In genomic region chr19:26603906-26604754, GRCm38 (mm10) we compare ENCODE assay signal across 8 mouse cellular contexts. TPM values are rescaled to one million over a fixed set of nuclear protein-coding genes. Genes with fewer than 3 reads are reported as not detected.
DNase-seq lines count a peak whose midpoint lies in the region; ATAC-seq and TF ChIP-seq lines count a peak whose summit lies in the region.

No protein-coding gene starts in this region.

- peak overlapping the region; percentile 99 for H3K4me2 ChIP-seq in heart, embryonic 11.5 days
- H3K4me2 ChIP-seq in forebrain, embryonic 12.5 days = peak overlapping the region; percentile 100
- H3K4me2 ChIP-seq in kidney, postnatal 0 days (ENCODE audit: low read length) = peak overlapping the region; percentile 89
- peak overlapping the region; percentile 94 for H3K4me2 ChIP-seq in midbrain, embryonic 16.5 days (ENCODE audit: low read length)

- H3K9me3 ChIP-seq in heart, embryonic 11.5 days (replicated peaks; ENCODE audit: control insufficient read depth, low read length) = no peaks in the 10 kb centered on the region
- no peaks in the 10 kb centered on the region for H3K9me3 ChIP-seq in ES-Bruce4 (replicated peaks; ENCODE audit: control insufficient read depth, insufficient read depth, low read length, poor library complexity, severe bottlenecking)
- H3K9me3 ChIP-seq in forebrain, embryonic 12.5 days = no peaks in the 10 kb centered on the region
- H3K9me3 ChIP-seq in kidney, postnatal 0 days (replicated peaks; ENCODE audit: low read length) = no peaks in the 10 kb centered on the region
- no peaks in the 10 kb centered on the region for H3K9me3 ChIP-seq in midbrain, embryonic 16.5 days (replicated peaks; ENCODE audit: control insufficient read depth, low read length, poor library complexity, severe bottlenecking)

- 2% methylated on average over 36 of the region's 36 CpGs for WGBS in heart, embryonic 11.5 days (ENCODE audit: insufficient replicate concordance)
- WGBS in forebrain, embryonic 12.5 days = 2% methylated on average over 36 of the region's 36 CpGs
- 2% methylated on average over 36 of the region's 36 CpGs for WGBS in kidney, postnatal 0 days
- 2% methylated on average over 34 of the region's 36 CpGs for WGBS in midbrain, embryonic 16.5 days

- no peaks in the 10 kb centered on the region; the same call in 1 of the 2 replicates for H3K4me1 ChIP-seq in heart, embryonic 11.5 days (ENCODE audit: control insufficient read depth, insufficient read depth, low read length)
- no peaks in the 10 kb centered on the region for H3K4me1 ChIP-seq in ES-Bruce4 (ENCODE audit: control insufficient read depth, insufficient read depth, low read length)
- peaks cover 29% of the 10 kb centered on the region for H3K4me1 ChIP-seq in forebrain, embryonic 12.5 days
- peaks cover 16% of the 10 kb centered on the region; the same call in 1 of the 2 replicates for H3K4me1 ChIP-seq in kidney, postnatal 0 days (replicated peaks; ENCODE audit: insufficient read depth, low read length)
- peaks cover 14% of the 10 kb centered on the region for H3K4me1 ChIP-seq in midbrain, embryonic 16.5 days (ENCODE audit: control insufficient read depth, insufficient read depth, low read length)

- H3K27ac ChIP-seq in heart, embryonic 11.5 days (ENCODE audit: low read depth, low read length) = peak overlapping the region; percentile 94
- no peak overlapping the region for H3K27ac ChIP-seq in ES-Bruce4 (ENCODE audit: insufficient read depth, low read length)
- H3K27ac ChIP-seq in forebrain, embryonic 12.5 days = peak overlapping the region; percentile 90
- H3K27ac ChIP-seq in kidney, postnatal 0 days = peak overlapping the region; percentile 83
- H3K27ac ChIP-seq in midbrain, embryonic 16.5 days (ENCODE audit: low read length) = peak overlapping the region; percentile 96

- TF ChIP-seq POLR2A in ES-Bruce4 (IDR thresholded peaks at IDR 0.05; ENCODE audit: insufficient read depth, low read length) = no peak

- ATAC-seq in heart, embryonic 11.5 days (replicated peaks; ENCODE audit: insufficient number of reproducible peaks, low FRiP score, low TSS enrichment) = peak; percentile 55
- ATAC-seq in forebrain, embryonic 12.5 days (ENCODE audit: low FRiP score) = peak; percentile 0; the same call in 1 of the 2 replicates
- peak; percentile 60 for ATAC-seq in kidney, postnatal 0 days (replicated peaks; ENCODE audit: low FRiP score, low read depth)
- ATAC-seq in midbrain, embryonic 16.5 days = peak; percentile 76

- H3K9ac ChIP-seq in heart, embryonic 11.5 days (ENCODE audit: low read depth, low read length) = peak overlapping the region; percentile 74
- peak overlapping the region; percentile 21; the same call in 1 of the 2 replicates for H3K9ac ChIP-seq in ES-Bruce4 (ENCODE audit: low read depth, poor library complexity, severe bottlenecking)
- H3K9ac ChIP-seq in forebrain, embryonic 12.5 days = peak overlapping the region; percentile 60
- H3K9ac ChIP-seq in kidney, postnatal 0 days (ENCODE audit: low read depth, low read length) = peak overlapping the region; percentile 52
- peak overlapping the region; percentile 76 for H3K9ac ChIP-seq in midbrain, embryonic 16.5 days (ENCODE audit: low read depth, low read length)

- intact Hi-C loops in heart, postnatal 14 days (cut with DNase I) = loop anchor here (10.0 kb wide), 1 partner anchor 821 kb away; the partner anchor contains the start of gene Pum3

- H3K4me3 ChIP-seq in heart, embryonic 11.5 days (ENCODE audit: low read depth, low read length) = peak overlapping the region; percentile 76
- H3K4me3 ChIP-seq in ES-Bruce4 (ENCODE audit: low read depth, low read length) = peak overlapping the region; percentile 62
- H3K4me3 ChIP-seq in forebrain, embryonic 12.5 days (replicated peaks) = peak overlapping the region; percentile 68
- H3K4me3 ChIP-seq in kidney, postnatal 0 days (replicated peaks; ENCODE audit: low read depth, low read length) = peak overlapping the region; percentile 82
- peak overlapping the region; percentile 69 for H3K4me3 ChIP-seq in midbrain, embryonic 16.5 days (ENCODE audit: low read depth, low read length)

- TF ChIP-seq CTCF in ES-Bruce4 (IDR thresholded peaks at IDR 0.05; ENCODE audit: low read depth, low read length) = no peak
- no peak for TF ChIP-seq CTCF in kidney, postnatal 0 days (IDR thresholded peaks at IDR 0.05; ENCODE audit: low read depth)

- no peak for DNase-seq in heart, postnatal 14 days
- DNase-seq in kidney, postnatal 0 days (ENCODE audit: low spot score) = peak; percentile 81
- no peak for DNase-seq in urinary bladder, postnatal 10 days (ENCODE audit: low spot score)
- no peak for DNase-seq in spleen, adult 12 weeks (ENCODE audit: low spot score)

- H3K27me3 ChIP-seq in heart, embryonic 11.5 days (ENCODE audit: control insufficient read depth, insufficient read depth, low read length) = no peaks in the 10 kb centered on the region
- peaks cover 25% of the 10 kb centered on the region for H3K27me3 ChIP-seq in ES-Bruce4 (ENCODE audit: control insufficient read depth, insufficient read depth, low read length, poor library complexity, severe bottlenecking)
- H3K27me3 ChIP-seq in forebrain, embryonic 12.5 days = peaks cover 40% of the 10 kb centered on the region
- H3K27me3 ChIP-seq in kidney, postnatal 0 days (ENCODE audit: insufficient read depth, low read length) = no peaks in the 10 kb centered on the region
- H3K27me3 ChIP-seq in midbrain, embryonic 16.5 days (ENCODE audit: control insufficient read depth, insufficient read depth, low read depth, low read length) = no peaks in the 10 kb centered on the region

- no peaks in the 10 kb centered on the region for H3K36me3 ChIP-seq in heart, embryonic 11.5 days (ENCODE audit: control insufficient read depth, insufficient read depth, low read length)
- no peaks in the 10 kb centered on the region for H3K36me3 ChIP-seq in ES-Bruce4 (ENCODE audit: control insufficient read depth, insufficient read depth, low read length, poor library complexity, severe bottlenecking)
- no peaks in the 10 kb centered on the region for H3K36me3 ChIP-seq in forebrain, embryonic 12.5 days (replicated peaks)
- no peaks in the 10 kb centered on the region for H3K36me3 ChIP-seq in kidney, postnatal 0 days (ENCODE audit: insufficient read depth, low read length)
- H3K36me3 ChIP-seq in midbrain, embryonic 16.5 days (ENCODE audit: control insufficient read depth, insufficient read depth, low read length) = no peaks in the 10 kb centered on the region

- TF ChIP-seq EP300 in ES-Bruce4 (IDR thresholded peaks at IDR 0.05; ENCODE audit: insufficient read depth, low read depth, low read length) = no peak

RNA-seq across cellular contexts. Expression of gene Smarca2, which starts 0.7 kb away (rescaled TPM):
- 26.6 and 31.4 TPM in 2 replicates for polyA plus RNA-seq in heart, embryonic 11.5 days (2014; fragmentation: Nextera tagmentation; extraction: Ambion mirVana)
- total RNA-seq in heart, postnatal 14 days (2021) = 10 to 100 TPM; 61.7 to 71.6 TPM
- 4.7 and 4.9 TPM in 2 replicates for polyA plus RNA-seq in ES-Bruce4 (2011; ENCODE audit: insufficient read depth, insufficient read length, low read depth, missing spikeins)
- polyA plus RNA-seq in forebrain, embryonic 12.5 days (2016; fragmentation: Nextera tagmentation; extraction: Ambion mirVana) = 60.0 and 65.2 TPM in 2 replicates
- 36.1 and 41.4 TPM in 2 replicates for polyA plus RNA-seq in kidney, postnatal 0 days (2015; fragmentation: Nextera tagmentation; extraction: Ambion mirVana)
- polyA plus RNA-seq in midbrain, embryonic 16.5 days (2015; fragmentation: Nextera tagmentation; extraction: Ambion mirVana) = 160 and 178 TPM in 2 replicates

Comparison
In these comparisons a context has a peak if more than half of its experiments do, and no peak if none do; other contexts are left out.
1. ATAC-seq: peak in every context shown above with its lines; median percentile 76 in midbrain, embryonic 16.5 days; 60 in kidney, postnatal 0 days; 55 in heart, embryonic 11.5 days; 0 in forebrain, embryonic 12.5 days.
2. H3K9ac ChIP-seq: peak in every context shown above with its lines; median percentile 76 in midbrain, embryonic 16.5 days; 74 in heart, embryonic 11.5 days; 60 in forebrain, embryonic 12.5 days; 52 in kidney, postnatal 0 days; 21 in ES-Bruce4.